Mouse (Mus musculus): ENCODE data around the gene Mecom. TPM values are rescaled to one million over a fixed set of nuclear protein-coding genes. Genes with fewer than 3 reads are reported as not detected.

The Mecom gene
- polyA plus RNA-seq, 1 experiment from 2014 or later = 22.4 TPM

DNA sequence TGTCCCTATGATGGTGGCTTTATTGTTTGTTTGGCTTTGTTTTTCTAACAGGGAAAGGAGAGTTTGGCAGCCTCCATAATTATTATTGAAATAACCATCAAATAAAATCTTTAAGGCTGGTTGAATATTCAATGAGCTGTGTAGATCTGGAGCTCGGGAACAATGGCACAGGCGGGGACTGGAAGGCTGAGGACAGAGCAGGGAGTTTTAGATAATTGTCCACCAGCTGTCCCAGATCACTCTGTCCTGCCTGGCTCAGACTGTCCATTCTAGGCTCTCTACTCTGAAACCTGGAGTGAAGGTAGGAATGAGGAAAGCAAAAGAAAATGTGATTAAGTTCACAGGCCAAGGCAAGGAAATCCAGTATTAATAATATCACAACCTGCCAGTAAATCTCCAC, 232.9 kb downstream of the Mecom start:
- TF ChIP-seq EP300 (IDR thresholded peaks at IDR 0.05) (no peak), CTCF (IDR thresholded peaks at IDR 0.05) (no peak)

DNA sequence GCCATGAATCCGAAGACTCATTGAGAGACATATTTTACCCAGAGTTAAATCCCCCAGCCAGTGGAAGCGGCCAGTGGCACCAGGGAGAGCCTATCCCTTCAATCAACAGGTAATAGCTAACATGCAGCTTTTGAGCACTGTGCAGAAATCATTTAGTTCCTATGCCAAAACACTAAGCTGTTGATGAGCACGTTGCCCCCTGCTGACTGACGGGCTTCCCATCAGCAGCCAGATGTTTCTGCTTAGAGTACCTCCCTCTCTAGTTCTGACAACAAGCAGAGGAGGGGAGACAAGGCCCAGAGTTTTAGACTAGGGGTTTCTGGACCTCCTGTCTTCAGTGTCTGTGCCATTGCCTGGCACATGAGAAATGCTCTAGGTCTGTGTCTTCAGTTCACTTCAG, 239.7 kb downstream of the Mecom start:
- no peak overlapping the region for H3K4me3 ChIP-seq (ENCODE audit: low read depth, low read length)
- TF ChIP-seq EP300 (IDR thresholded peaks at IDR 0.05) = no peak
- TF ChIP-seq CTCF (IDR thresholded peaks at IDR 0.05) = peak; percentile 44
- DNase-seq (ENCODE audit: low spot score) = no peak
- H3K4me2 ChIP-seq (replicated peaks; ENCODE audit: low read depth, low read length) = no peak overlapping the region
- H3K27me3 ChIP-seq (replicated peaks; ENCODE audit: insufficient read depth, low read length) = no peaks in the 10 kb centered on the region
- H3K9ac ChIP-seq (replicated peaks; ENCODE audit: low read depth) = no peak overlapping the region
- WGBS = 58% methylated on average over 4 of the region's 4 CpGs
- ATAC-seq = no peak
- no peaks in the 10 kb centered on the region for H3K9me3 ChIP-seq (ENCODE audit: low read length)
- H3K36me3 ChIP-seq (ENCODE audit: insufficient read depth, low read length) = no peaks in the 10 kb centered on the region
- no peaks in the 10 kb centered on the region for H3K4me1 ChIP-seq (ENCODE audit: insufficient read depth, low read depth, low read length)
- no peak overlapping the region for H3K27ac ChIP-seq (ENCODE audit: low read length)

More for the DNA sequence above, 232.9 kb downstream of the Mecom start:
- Histone ChIP-seq H3K4me2 (replicated peaks; ENCODE audit: low read depth, low read length) (no peak overlapping the region), H3K9ac (replicated peaks; ENCODE audit: low read depth) (no peak overlapping the region), H3K27ac (ENCODE audit: low read length) (no peak overlapping the region), H3K4me3 (ENCODE audit: low read depth, low read length) (no peak overlapping the region), H3K27me3 (replicated peaks; ENCODE audit: insufficient read depth, low read length) (no peaks in the 10 kb centered on the region), H3K9me3 (ENCODE audit: low read length) (no peaks in the 10 kb centered on the region), H3K36me3 (ENCODE audit: insufficient read depth, low read length) (no peaks in the 10 kb centered on the region), H3K4me1 (ENCODE audit: insufficient read depth, low read depth, low read length) (no peaks in the 10 kb centered on the region)
- WGBS = 66% methylated on average over 2 of the region's 2 CpGs
- ATAC-seq (no peak), DNase-seq (ENCODE audit: low spot score) (no peak)

DNA sequence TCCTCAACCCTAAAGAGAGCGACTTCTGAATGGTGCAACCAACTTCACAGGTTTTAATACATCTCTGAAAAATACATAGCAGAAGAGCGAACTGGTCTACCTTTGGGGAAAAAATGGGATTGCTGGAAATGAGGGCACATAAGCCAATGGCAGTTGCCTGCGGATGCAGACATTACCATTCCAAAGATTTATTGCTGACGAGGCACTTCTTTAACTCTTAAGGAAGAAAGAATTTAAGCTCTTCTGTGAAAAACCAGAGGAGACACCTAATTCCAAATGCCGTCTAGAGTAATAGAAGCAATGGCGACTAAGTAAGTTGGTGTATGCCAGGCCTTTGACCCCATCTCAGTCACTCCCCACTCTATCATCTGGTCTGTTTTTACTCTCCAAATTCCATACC, 240.2 kb downstream of the Mecom start:
- 85% methylated on average over 6 of the region's 6 CpGs for WGBS
- Histone ChIP-seq H3K4me1 (ENCODE audit: insufficient read depth, low read depth, low read length) (no peaks in the 10 kb centered on the region), H3K4me2 (replicated peaks; ENCODE audit: low read depth, low read length) (no peak overlapping the region), H3K27me3 (replicated peaks; ENCODE audit: insufficient read depth, low read length) (no peaks in the 10 kb centered on the region), H3K9me3 (ENCODE audit: low read length) (no peaks in the 10 kb centered on the region), H3K4me3 (ENCODE audit: low read depth, low read length) (no peak overlapping the region), H3K27ac (ENCODE audit: low read length) (no peak overlapping the region), H3K36me3 (ENCODE audit: insufficient read depth, low read length) (no peaks in the 10 kb centered on the region), H3K9ac (replicated peaks; ENCODE audit: low read depth) (no peak overlapping the region)
- DNase-seq (ENCODE audit: low spot score) (no peak), ATAC-seq (no peak)
- no peak for TF ChIP-seq CTCF (IDR thresholded peaks at IDR 0.05)
- no peak for TF ChIP-seq EP300 (IDR thresholded peaks at IDR 0.05)

DNA sequence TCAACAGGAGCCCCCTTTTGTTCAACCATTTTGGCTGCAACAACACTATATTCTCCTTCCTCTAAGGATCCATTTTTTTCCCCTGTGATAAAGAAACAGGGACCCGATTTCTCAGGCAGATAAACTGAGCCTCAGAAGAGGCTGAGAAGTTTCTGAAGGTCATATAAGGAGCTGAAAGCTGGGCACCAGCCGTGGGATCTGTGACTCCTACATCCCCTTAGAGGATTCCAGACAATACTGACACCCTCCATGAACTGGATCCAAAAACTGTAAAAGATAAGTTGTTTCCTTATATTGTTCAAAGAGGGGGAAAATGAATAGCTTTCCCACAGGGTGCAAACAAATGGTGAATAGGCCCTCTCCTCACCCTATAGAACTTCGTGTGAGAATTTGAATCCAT, 241.7 kb downstream of the Mecom start:
- ATAC-seq (no peak), DNase-seq (ENCODE audit: low spot score) (no peak)
- TF ChIP-seq EP300 (IDR thresholded peaks at IDR 0.05) = no peak
- TF ChIP-seq CTCF (IDR thresholded peaks at IDR 0.05) = no peak
- no peaks in the 10 kb centered on the region for H3K36me3 ChIP-seq (ENCODE audit: insufficient read depth, low read length)
- H3K27ac ChIP-seq (ENCODE audit: low read length) = no peak overlapping the region
- H3K4me1 ChIP-seq (ENCODE audit: insufficient read depth, low read depth, low read length) = 0 out of 2 replicates have a peak, but pooled peaks cover 2% of the 10 kb centered on the region
- no peaks in the 10 kb centered on the region for H3K27me3 ChIP-seq (replicated peaks; ENCODE audit: insufficient read depth, low read length)
- H3K9me3 ChIP-seq (ENCODE audit: low read length) = no peaks in the 10 kb centered on the region
- H3K4me2 ChIP-seq (replicated peaks; ENCODE audit: low read depth, low read length) = no peak overlapping the region
- no peak overlapping the region for H3K4me3 ChIP-seq (ENCODE audit: low read depth, low read length)
- no peak overlapping the region for H3K9ac ChIP-seq (replicated peaks; ENCODE audit: low read depth)
- WGBS = 50% methylated on average over 3 of the region's 3 CpGs

GRCm38 (mm10) chr3:30299460-30299859, 248.3 kb downstream of the Mecom start:
- no peak overlapping the region for H3K9ac ChIP-seq (replicated peaks; ENCODE audit: low read depth)
- 0 out of 2 replicates have a peak, but pooled peaks cover 4% of the 10 kb centered on the region for H3K4me1 ChIP-seq (ENCODE audit: insufficient read depth, low read depth, low read length)
- H3K4me2 ChIP-seq (replicated peaks; ENCODE audit: low read depth, low read length) = no peak overlapping the region
- DNase-seq (ENCODE audit: low spot score) (no peak), ATAC-seq (no peak)
- no peak overlapping the region for H3K4me3 ChIP-seq (ENCODE audit: low read depth, low read length)
- WGBS = 32% methylated on average over 1 of the region's 1 CpGs
- no peaks in the 10 kb centered on the region for H3K9me3 ChIP-seq (ENCODE audit: low read length)
- H3K27me3 ChIP-seq (replicated peaks; ENCODE audit: insufficient read depth, low read length) = no peaks in the 10 kb centered on the region
- H3K36me3 ChIP-seq (ENCODE audit: insufficient read depth, low read length) = no peaks in the 10 kb centered on the region
- H3K27ac ChIP-seq (ENCODE audit: low read length) = no peak overlapping the region
- TF ChIP-seq EP300 (IDR thresholded peaks at IDR 0.05) (no peak), CTCF (IDR thresholded peaks at IDR 0.05) (no peak)

DNA sequence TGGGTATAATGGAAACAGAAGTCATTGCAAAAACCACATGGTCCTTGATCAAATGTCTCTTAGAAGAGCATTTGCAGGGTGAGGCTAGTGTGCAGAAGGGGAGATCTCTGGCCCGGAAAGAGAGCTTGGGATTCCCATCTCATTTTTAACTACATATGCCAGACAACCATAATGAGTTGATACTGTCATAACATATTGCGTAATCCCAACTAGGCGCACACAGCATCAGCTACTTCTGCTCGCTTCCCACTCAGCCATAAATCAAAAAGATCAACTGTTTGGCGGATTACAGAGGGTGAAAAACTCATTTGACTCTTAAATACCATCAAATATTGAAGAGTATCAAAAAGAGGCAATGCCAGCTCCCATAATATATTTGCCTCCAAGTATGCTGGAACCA, 253.4 kb downstream of the Mecom start:
- H3K9me3 ChIP-seq (ENCODE audit: low read length) = no peaks in the 10 kb centered on the region
- DNase-seq (ENCODE audit: low spot score) (no peak), ATAC-seq (no peak)
- no peak overlapping the region for H3K4me2 ChIP-seq (replicated peaks; ENCODE audit: low read depth, low read length)
- H3K9ac ChIP-seq (replicated peaks; ENCODE audit: low read depth) = no peak overlapping the region
- H3K4me3 ChIP-seq (ENCODE audit: low read depth, low read length) = no peak overlapping the region
- no peaks in the 10 kb centered on the region for H3K27me3 ChIP-seq (replicated peaks; ENCODE audit: insufficient read depth, low read length)
- no peak overlapping the region for H3K27ac ChIP-seq (ENCODE audit: low read length)
- H3K36me3 ChIP-seq (ENCODE audit: insufficient read depth, low read length) = no peaks in the 10 kb centered on the region
- TF ChIP-seq EP300 (IDR thresholded peaks at IDR 0.05) (no peak), CTCF (IDR thresholded peaks at IDR 0.05) (no peak)
- H3K4me1 ChIP-seq (ENCODE audit: insufficient read depth, low read depth, low read length) = no peaks in the 10 kb centered on the region
- WGBS = 66% methylated on average over 5 of the region's 5 CpGs

DNA sequence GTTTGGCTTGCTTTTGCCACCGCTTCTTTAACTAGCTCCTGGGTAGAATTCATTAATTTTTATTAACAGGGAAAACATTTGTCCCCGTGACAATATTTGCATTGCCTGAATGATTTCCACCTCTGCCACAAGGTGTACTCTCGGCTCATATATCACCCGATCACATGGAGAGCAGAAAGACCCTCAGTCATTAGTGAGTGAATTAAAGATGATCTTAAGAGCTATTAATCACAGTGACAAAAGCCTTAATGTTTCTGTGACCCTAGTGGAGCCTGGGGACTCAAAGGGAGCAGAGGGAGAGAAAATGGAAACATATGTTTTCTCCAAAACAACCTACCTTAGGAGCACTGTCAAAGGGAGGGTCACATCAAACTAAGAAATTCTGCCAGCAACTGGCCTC, 261.3 kb downstream of the Mecom start:
- Histone ChIP-seq H3K9ac (replicated peaks; ENCODE audit: low read depth) (no peak overlapping the region), H3K4me1 (ENCODE audit: insufficient read depth, low read depth, low read length) (no peaks in the 10 kb centered on the region; the same call in 1 of the 2 replicates), H3K4me3 (ENCODE audit: low read depth, low read length) (no peak overlapping the region), H3K27me3 (replicated peaks; ENCODE audit: insufficient read depth, low read length) (no peaks in the 10 kb centered on the region), H3K36me3 (ENCODE audit: insufficient read depth, low read length) (no peaks in the 10 kb centered on the region), H3K9me3 (ENCODE audit: low read length) (no peaks in the 10 kb centered on the region), H3K27ac (ENCODE audit: low read length) (no peak overlapping the region), H3K4me2 (replicated peaks; ENCODE audit: low read depth, low read length) (no peak overlapping the region)
- WGBS = 50% methylated on average over 4 of the region's 4 CpGs
- TF ChIP-seq EP300 (IDR thresholded peaks at IDR 0.05) (no peak), CTCF (IDR thresholded peaks at IDR 0.05) (no peak)
- DNase-seq (ENCODE audit: low spot score) (no peak), ATAC-seq (no peak)
